Mouse (Mus musculus): Measurements from ENCODE around the gene Mrpl51.

Mrpl51 gene

GRCm38 (mm10) chr6:125191332-125192015, at the start of gene Mrpl51, which contains the start of gene Ncapd2:
TSS of gene Mrpl51 (plus strand) at chr6:125191801.
TSS of gene Ncapd2 (minus strand) at chr6:125191701.
- DNase-seq (ENCODE audit: low spot score) = peak; percentile 99

DNA sequence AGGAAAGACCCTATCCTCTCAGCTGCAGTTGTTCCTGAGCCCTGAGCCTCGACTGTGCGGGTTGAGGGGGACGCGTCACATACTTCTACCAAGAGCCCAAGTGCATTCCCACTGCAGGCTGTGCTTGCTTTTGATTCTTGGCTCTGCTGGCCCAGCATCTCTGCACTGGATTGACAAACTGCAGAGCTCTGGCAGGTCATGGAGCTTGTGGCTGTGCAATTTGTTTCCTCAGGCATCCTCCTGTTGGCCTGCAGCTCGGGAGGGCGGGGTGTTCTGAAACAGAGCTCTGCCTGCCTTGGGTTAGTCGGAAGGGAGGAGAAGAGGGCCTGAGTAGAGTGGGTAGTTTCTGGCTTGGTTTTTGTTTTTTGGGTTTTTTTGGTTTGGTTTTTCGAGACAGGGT, 49.2 kb upstream of the Mrpl51 start:
- DNase-seq (ENCODE audit: low spot score) = no peak

DNA sequence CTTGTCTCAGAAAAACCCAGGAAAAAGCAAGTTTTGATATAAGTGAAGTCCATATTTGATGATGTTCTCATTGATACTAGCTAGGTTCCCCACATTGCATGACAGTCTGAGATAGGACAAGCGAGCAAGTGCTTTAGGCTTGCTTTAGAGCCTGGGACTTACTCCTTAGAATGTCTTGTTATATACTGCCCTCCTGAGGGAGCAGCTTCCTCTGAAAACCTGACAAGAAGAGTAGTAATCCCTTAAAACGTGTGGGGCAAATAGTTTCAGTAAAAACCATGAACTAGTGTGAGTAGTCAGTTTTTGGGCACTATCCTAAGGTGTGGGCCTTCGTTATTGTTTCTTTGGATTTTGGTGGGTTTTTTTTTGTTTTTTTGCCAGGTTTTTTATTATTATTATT, 48.5 kb upstream of the Mrpl51 start:
- DNase-seq (ENCODE audit: low spot score) = no peak

DNA sequence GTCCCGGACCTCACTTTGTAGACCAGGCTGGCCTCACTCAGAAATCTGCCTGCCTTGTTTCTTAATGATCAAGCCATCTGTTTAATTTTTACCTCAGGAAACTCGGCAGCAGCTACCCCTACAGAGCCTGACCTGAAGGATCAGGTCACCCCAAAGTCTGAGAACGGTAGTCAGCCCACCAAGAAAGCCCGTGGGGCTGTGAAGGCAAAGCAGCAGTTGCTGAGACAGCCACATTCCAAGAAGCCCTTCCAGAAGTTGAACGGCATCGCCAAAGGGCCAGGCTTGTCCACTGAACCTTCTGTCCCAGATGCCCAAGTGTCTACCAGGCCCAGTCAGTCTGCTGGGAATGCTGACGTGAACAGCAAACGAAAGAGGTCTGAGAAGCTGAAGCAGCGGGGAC, 47.7 kb upstream of the Mrpl51 start:
- DNase-seq (ENCODE audit: low spot score) = no peak

DNA sequence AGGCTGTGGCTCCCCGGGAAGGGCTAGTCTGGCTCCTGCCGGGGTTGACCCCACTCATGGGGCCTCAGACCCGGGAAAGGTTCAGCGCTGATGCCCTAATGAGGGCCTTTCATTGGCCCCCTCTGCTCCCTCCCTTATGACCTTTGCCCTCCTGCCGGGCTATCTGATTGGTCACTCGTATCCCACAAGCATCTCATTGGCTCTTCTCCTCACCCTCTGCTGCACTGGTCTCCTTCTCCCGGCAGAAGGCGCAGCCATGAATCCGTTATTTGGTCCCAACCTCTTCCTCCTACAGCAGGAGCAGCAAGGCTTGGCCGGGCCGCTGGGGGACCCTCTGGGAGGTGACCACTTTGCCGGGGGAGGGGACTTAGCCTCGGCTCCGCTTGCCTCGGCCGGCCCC, 46.6 kb upstream of the Mrpl51 start, which contains the start of gene Iffo1:
Gene Iffo1, plus strand, starts transcription at position 241 of the 400 bp plus-strand sequence.
- DNase-seq (ENCODE audit: low spot score) = peak; percentile 73

DNA sequence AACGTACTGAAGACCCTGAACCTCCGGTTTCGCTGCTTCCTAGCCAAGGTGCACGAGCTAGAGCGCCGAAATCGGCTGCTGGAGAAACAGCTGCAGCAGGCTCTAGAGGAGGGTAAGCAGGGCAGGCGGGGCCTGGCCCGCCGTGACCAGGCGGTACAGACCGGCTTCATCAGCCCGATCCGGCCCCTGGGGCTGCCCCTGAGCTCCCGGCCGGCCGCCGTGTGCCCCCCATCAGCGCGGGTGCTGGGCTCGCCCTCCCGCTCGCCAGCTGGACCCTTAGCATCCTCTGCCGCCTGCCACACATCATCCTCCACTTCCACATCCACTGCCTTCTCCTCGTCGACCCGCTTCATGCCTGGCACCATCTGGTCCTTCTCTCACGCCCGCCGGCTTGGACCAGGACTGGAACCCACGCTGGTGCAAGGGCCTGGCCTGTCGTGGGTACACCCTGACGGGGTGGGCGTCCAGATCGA, 46.1 kb upstream of the Mrpl51 start:
- peak; percentile 32 for DNase-seq (ENCODE audit: low spot score)

GRCm38 (mm10) chr6:125146148-125146547, 45.5 kb upstream of the Mrpl51 start:
- no peak for DNase-seq (ENCODE audit: low spot score)

- no peak for DNase-seq (ENCODE audit: low spot score)
Measured at GRCm38 (mm10) chr6:125146797-125147196, 44.8 kb upstream of the Mrpl51 start.

DNA sequence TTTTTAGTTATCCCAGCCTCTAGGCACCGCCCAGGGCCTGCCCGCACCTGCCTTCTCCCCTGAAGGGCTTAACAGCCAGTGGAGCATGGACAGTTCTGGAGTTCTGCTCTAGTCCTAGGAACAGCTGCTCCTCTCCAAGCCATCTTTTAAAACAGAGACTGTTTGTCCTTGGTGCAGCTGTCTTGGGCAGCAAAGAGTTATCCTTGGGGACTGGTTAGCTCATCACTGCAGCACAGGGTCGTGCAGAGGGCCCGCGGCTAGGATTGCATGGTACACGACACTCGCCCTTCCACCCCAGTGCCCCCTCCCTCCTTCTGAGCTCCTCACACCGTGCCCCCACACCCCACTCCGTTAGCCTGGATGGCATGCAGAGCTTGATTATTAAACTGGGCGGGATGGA, 44.3 kb upstream of the Mrpl51 start:
- DNase-seq (ENCODE audit: low spot score) = no peak

GRCm38 (mm10) chr6:125148251-125148925, 43.2 kb upstream of the Mrpl51 start:
- DNase-seq (ENCODE audit: low spot score) = no peak

GRCm38 (mm10) chr6:125148926-125149568, 42.6 kb upstream of the Mrpl51 start:
- DNase-seq (ENCODE audit: low spot score) = no peak

DNA sequence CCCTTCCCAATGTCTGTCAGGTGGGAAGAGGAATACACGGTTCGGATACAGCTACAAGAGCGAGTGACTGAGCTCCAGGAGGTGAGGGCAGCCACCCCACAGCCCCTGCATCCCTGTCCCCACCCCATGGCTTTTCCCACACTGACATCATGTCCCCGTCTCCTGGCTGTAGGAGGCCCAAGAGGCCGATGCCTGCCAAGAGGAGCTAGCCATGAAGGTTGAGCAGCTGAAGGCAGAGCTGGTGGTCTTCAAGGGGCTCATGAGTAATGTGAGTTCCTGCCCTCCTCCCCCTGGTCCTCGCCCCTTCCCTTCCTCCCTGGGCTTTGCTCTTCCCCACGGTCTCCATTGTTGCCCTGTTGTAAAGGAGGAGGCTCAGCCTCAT, 42.0 kb upstream of the Mrpl51 start:
- no peak for DNase-seq (ENCODE audit: low spot score)

DNA sequence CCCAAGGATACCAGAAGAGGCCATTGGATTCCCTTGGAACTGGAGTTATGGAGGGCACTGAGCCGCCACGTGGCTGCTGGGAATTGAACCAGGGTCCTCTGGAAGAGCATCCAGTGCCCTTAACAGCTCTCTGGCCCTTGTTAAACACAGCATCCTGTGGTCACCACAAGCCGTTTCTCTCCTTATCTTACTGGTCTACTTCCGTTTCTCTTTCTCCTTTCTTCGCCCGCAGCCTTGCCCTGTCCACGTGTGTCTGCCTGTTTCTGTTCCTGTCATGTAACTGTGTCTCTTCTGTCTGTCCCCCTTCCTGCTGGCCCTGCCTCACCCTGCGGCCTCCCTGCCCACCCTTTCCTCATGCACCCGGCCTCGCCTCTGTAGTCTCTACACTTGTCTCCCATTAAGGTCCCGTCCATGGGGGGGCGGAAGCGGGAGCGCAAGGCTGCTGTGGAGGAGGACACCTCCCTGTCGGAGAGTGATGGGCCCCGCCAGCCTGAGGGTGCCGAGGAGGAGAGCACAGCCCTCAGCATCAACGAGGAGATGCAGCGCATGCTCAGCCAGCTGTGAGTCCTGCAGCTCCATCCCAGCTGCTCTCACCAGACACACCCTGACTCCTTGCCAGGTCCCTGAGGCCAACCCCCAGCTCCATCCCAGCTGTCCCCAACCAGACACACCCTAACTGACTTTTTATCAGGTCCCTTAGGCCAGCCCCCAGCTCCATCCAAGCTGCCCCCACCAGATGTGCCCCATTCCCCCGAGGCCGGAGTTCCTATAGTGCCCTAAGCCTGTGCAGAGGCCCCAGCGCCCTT, 39.2 kb upstream of the Mrpl51 start:
- no peak for DNase-seq (ENCODE audit: low spot score)

GRCm38 (mm10) chr6:125153018-125153389, 38.6 kb upstream of the Mrpl51 start:
- no peak for DNase-seq (ENCODE audit: low spot score)

GRCm38 (mm10) chr6:125153682-125154081, 37.9 kb upstream of the Mrpl51 start:
- DNase-seq (ENCODE audit: low spot score) = no peak

DNA sequence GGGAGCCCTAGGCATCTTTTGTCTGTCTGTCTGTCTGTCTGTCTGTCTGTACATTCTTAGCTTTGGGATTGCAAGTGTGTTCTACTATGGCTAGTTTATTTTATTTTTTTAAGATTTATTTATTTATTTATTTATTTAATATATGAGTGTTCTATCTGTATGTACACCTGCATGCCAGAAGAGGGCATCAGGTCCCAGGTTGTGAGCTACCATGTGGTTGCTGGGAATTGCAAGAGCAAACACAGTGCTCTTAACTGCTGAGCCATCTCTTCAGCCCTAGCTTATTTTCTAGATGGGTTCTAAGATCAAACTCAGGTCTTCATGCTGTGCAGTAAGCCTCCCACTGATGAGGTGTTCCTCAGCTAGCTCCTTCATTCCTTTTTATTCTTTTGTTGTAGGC, 37.1 kb upstream of the Mrpl51 start:
- DNase-seq (ENCODE audit: low spot score) = no peak

DNA sequence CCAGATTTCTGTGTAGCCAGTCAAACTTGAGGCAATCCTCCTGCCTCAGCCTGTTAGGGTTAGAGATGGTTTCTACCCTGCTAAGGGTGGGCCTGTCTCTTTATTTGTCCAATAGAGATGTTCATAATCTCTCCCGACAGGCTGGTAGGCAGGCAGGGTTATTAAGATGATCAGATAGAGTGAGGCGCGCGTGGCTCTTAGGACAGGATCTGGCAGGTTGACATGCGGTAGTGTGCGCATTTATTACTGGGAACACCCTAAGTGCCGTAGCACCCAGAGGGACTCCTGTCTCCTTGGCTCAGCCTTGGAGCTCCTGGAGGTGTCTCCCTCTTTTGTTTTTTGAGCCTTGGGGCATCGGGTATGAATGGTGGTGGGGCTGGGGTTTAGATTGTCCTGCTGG, 36.3 kb upstream of the Mrpl51 start:
- DNase-seq (ENCODE audit: low spot score) = no peak

DNA sequence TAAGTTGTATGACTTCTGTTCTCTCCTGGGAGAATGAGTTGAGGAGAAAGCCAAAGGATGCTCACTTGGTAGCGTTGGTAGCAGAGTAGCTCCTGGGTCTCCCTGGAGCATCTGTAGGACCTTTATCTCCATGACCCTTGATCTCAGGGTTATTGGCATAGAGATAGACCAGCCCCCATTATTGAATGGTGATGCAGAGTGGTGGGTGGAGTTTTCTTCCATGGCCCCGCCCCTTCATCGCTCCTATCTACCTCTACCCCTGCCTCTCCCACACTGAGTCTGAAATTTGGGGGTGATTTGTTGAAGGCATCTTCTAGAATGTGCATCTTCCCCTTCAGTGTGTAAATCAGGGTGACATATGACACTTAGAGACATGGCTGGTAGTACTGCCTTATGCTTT, 35.1 kb upstream of the Mrpl51 start:
- no peak for DNase-seq (ENCODE audit: low spot score)

- no peak for DNase-seq (ENCODE audit: low spot score)
Measured at GRCm38 (mm10) chr6:125156903-125157614, 34.5 kb upstream of the Mrpl51 start.

- no peak for DNase-seq (ENCODE audit: low spot score)
Measured at GRCm38 (mm10) chr6:125158944-125159492, 32.6 kb upstream of the Mrpl51 start.

Measured in spleen, adult 12 weeks (tissue).